In the genomic region with DNA sequence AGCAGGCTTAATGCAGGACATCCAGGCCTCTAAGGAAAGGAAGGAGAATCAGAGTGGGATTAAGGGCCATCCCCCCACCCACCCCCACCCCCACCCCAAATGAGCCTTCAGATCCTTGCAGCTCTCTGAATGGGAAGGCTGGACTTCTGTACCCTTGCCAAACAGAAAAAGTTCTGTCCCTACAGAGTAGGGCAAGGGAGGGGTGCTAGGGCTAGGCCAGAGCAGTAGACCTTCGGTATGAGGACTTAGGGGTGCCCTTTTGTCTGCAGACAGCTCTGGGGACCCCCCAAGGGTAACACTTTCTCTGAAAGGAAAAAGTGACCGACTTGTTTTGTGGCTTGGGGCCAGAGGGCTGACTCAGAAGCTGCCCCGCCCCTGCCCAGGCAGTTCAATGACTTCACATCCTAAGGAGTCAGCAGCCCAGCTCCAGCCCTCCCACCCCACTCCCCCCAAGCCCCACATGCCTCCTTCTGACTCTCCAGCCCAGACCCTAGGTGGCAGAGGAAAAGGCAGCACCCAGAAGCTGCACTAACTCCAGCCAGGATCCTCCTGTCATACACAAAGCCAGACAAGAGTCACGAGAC, we compare ENCODE assay signal across 8 mouse cellular contexts.
DNase-seq lines count a peak whose midpoint lies in the region; ATAC-seq and TF ChIP-seq lines count a peak whose summit lies in the region.

No protein-coding gene starts in this region.

- no peak for ATAC-seq in intestine, embryonic 14.5 days (replicated peaks; ENCODE audit: low FRiP score, low TSS enrichment, low read depth)
- ATAC-seq in intestine, postnatal 0 days = no peak
- ATAC-seq in CD4-positive, CD25-positive, alpha-beta regulatory T cell, adult 4 months = no peak
- ATAC-seq in activated CD4-positive, CD25-positive, alpha-beta regulatory T cell, adult 4 months = no peak

- H3K9me3 ChIP-seq in intestine, embryonic 14.5 days (ENCODE audit: control insufficient read depth, low read length) = no peaks in the 10 kb centered on the region
- no peaks in the 10 kb centered on the region for H3K9me3 ChIP-seq in intestine, postnatal 0 days (ENCODE audit: control insufficient read depth)

- no peaks in the 10 kb centered on the region for H3K27me3 ChIP-seq in intestine, embryonic 14.5 days (replicated peaks; ENCODE audit: control insufficient read depth, insufficient read depth, low read length)
- no peaks in the 10 kb centered on the region for H3K27me3 ChIP-seq in intestine, postnatal 0 days (replicated peaks; ENCODE audit: control insufficient read depth, insufficient read depth, low read length)
- H3K27me3 ChIP-seq in kidney, adult 2 months (replicated peaks; ENCODE audit: control insufficient read depth, insufficient read depth, low read length) = no peaks in the 10 kb centered on the region

- no peak for TF ChIP-seq POLR2A in kidney, adult 2 months (IDR thresholded peaks at IDR 0.05; ENCODE audit: low read depth, low read length)

- no peak overlapping the region for H3K4me2 ChIP-seq in intestine, embryonic 14.5 days (ENCODE audit: low read length)
- H3K4me2 ChIP-seq in intestine, postnatal 0 days (replicated peaks; ENCODE audit: low read depth) = no peak overlapping the region

- DNase-seq in intestine, embryonic 14.5 days (ENCODE audit: low spot score) = peak; percentile 63
- peak; percentile 78 for DNase-seq in gastrocnemius, adult 2 months
- DNase-seq in kidney, adult 2 months = peak; percentile 77
- DNase-seq in lung, postnatal 25 days (ENCODE audit: low spot score) = peak; percentile 72
- DNase-seq in spleen, postnatal 4 days (ENCODE audit: low spot score in 2 of 2) = no peak

- no peak for TF ChIP-seq CTCF in intestine, postnatal 0 days (IDR thresholded peaks at IDR 0.05; ENCODE audit: low read depth)
- no peak for TF ChIP-seq CTCF in gastrocnemius, adult 2 months (IDR thresholded peaks at IDR 0.05)
- TF ChIP-seq CTCF in kidney, adult 2 months (conservative IDR thresholded peaks at IDR 0.05; ENCODE audit: insufficient read depth, insufficient read length, low read depth, low read length) = no peak

- H3K36me3 ChIP-seq in intestine, embryonic 14.5 days (ENCODE audit: control insufficient read depth, insufficient read depth, low read length) = peaks cover 21% of the 10 kb centered on the region
- H3K36me3 ChIP-seq in intestine, postnatal 0 days (ENCODE audit: control insufficient read depth, insufficient read depth) = peaks cover 18% of the 10 kb centered on the region; the same call in 1 of the 2 replicates
- peaks cover 21% of the 10 kb centered on the region for H3K36me3 ChIP-seq in kidney, adult 2 months (ENCODE audit: control insufficient read depth, insufficient read depth, low read length)

- no peak overlapping the region for H3K9ac ChIP-seq in intestine, embryonic 14.5 days (ENCODE audit: low read length)
- H3K9ac ChIP-seq in intestine, postnatal 0 days (ENCODE audit: low read depth, low read length) = no peak overlapping the region

- intact Hi-C loops in gastrocnemius, adult 2 months (cut with DNase I) = no loop called here

- H3K4me1 ChIP-seq in intestine, embryonic 14.5 days (replicated peaks; ENCODE audit: control insufficient read depth, insufficient read depth, low read length) = peaks cover 29% of the 10 kb centered on the region
- 0 out of 2 replicates have a peak, but pooled peaks cover 6% of the 10 kb centered on the region for H3K4me1 ChIP-seq in intestine, postnatal 0 days (replicated peaks; ENCODE audit: control insufficient read depth, insufficient read depth, low read length)
- peaks cover 29% of the 10 kb centered on the region for H3K4me1 ChIP-seq in kidney, adult 2 months (ENCODE audit: control insufficient read depth, insufficient read depth, low read length)

- peak overlapping the region; percentile 59; the same call in 1 of the 2 replicates for H3K27ac ChIP-seq in intestine, embryonic 14.5 days (ENCODE audit: low read depth)
- no peak overlapping the region for H3K27ac ChIP-seq in intestine, postnatal 0 days (ENCODE audit: low read depth, low read length)
- peak overlapping the region; percentile 99 for H3K27ac ChIP-seq in gastrocnemius, adult 2 months
- H3K27ac ChIP-seq in kidney, adult 2 months (ENCODE audit: insufficient read depth, low read depth, low read length) = peak overlapping the region; percentile 24; the same call in 1 of the 2 replicates

- no peak overlapping the region for H3K4me3 ChIP-seq in intestine, embryonic 14.5 days (ENCODE audit: low read depth, low read length)
- no peak overlapping the region for H3K4me3 ChIP-seq in intestine, postnatal 0 days (ENCODE audit: low read depth, low read length)
- peak overlapping the region; percentile 87 for H3K4me3 ChIP-seq in gastrocnemius, adult 2 months
- no peak overlapping the region for H3K4me3 ChIP-seq in kidney, adult 2 months (ENCODE audit: insufficient read depth, low read depth, low read length)

- 31% methylated on average over 4 of the region's 4 CpGs for WGBS in intestine, embryonic 14.5 days
- 34% methylated on average over 4 of the region's 4 CpGs for WGBS in intestine, postnatal 0 days
- WGBS in kidney, adult 2 months = 14% methylated on average over 4 of the region's 4 CpGs

Comparison
In these comparisons a context has a peak if more than half of its experiments do, and no peak if none do; other contexts are left out.
1. DNase-seq: peak in intestine, embryonic 14.5 days (single experiment), gastrocnemius, adult 2 months (single experiment), kidney, adult 2 months (single experiment) and lung, postnatal 25 days (single experiment); none in spleen, postnatal 4 days (0 of 2).